Mouse (Mus musculus) small intestine, adult 2 months (tissue): ENCODE results near the gene 9030025P20Rik.

Source experiments
- CTCF ChIP-seq: fragments of 200-500 bp; IDR thresholded peaks from 2 replicates; pipeline ENCODE4 v1.5.1; 2012; ENCODE audit warnings: low read depth, mild to moderate bottlenecking, control low read depth, inconsistent platforms, low read length, moderate library complexity, mixed read lengths; ENCODE audit not compliant: insufficient replicate concordance, insufficient read length; ENCODE audit errors: extremely low read depth
- POLR2A ChIP-seq: fragments of 200-500 bp; IDR thresholded peaks from 2 replicates; pipeline ENCODE4 v1.6.1; 2012; ENCODE audit warnings: low read depth, mild to moderate bottlenecking, control low read depth, inconsistent platforms, low read length, moderate library complexity

DNA sequence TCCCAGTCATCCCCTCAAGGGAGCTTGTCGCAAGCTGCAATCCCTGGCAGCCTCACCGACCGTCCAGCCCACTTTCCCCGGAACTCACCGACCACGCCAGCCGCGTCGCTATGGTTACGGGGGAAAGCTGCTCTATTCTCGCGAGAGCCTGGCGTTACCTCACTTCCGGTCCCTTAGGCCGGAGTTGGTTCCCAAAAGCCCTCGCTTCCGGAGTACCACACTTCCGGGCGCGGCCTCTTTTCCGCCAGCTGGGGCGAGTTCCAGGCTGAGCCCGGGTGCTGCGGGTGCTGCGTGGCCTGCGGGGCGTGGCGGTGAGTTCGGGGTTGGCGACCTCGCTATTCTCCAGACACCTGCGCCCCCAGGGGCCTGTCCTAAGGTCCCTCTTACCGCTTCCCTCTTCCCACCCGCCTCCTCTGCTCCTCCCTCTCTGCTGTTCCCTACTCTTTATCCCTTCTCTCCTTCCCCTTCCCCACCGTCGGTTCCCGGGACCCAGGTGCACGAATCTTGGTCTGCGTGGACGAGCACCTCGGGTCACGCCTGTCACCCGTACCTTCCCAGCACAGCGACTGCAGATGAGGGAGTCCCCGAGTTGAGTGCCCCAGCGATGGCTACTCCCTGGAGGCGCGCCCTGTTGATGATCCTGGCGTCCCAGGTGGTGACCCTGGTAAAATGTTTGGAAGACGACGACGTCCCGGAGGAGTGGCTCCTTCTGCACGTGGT is 35.1 kb upstream of the 9030025P20Rik start, which contains the start of the genes Wdr27 and 1600012H06Rik:
- TF ChIP-seq CTCF (no peak), POLR2A (peak; percentile 52)
